Mouse (Mus musculus): Measurements from ENCODE around the gene Stip1. TPM values are rescaled to one million over a fixed set of nuclear protein-coding genes. Genes with fewer than 3 reads are reported as not detected.

The Stip1 gene
- polyA plus RNA-seq, 1 experiment from 2014 or later, result 315 TPM

- Histone ChIP-seq H3K9ac (replicated peaks) (peak overlapping the region; percentile 97), H3K9me3 (no peaks in the 10 kb centered on the region), H3K27me3 (no peaks in the 10 kb centered on the region), H3K4me2 (replicated peaks) (peak overlapping the region; percentile 86), H3K4me1 (peaks cover 31% of the 10 kb centered on the region), H3K36me3 (peaks cover 18% of the 10 kb centered on the region), H3K27ac (replicated peaks) (peak overlapping the region; percentile 92), H3K4me3 (peak overlapping the region; percentile 82)
- no peak; the same call in 1 of the 2 replicates for ATAC-seq (ENCODE audit: low FRiP score, low read depth)
- WGBS, result 2% methylated on average over 35 of the region's 35 CpGs
These were observed 563 bp downstream of the Stip1 start for GRCm38 (mm10) chr19:7039088-7039720.

- no peaks in the 10 kb centered on the region for H3K9me3 ChIP-seq
- H3K4me3 ChIP-seq, result no peak overlapping the region
- no peak for ATAC-seq (ENCODE audit: low FRiP score, low read depth)
- no peak overlapping the region for H3K27ac ChIP-seq (replicated peaks)
- no peak overlapping the region for H3K4me2 ChIP-seq (replicated peaks)
- no peak overlapping the region for H3K9ac ChIP-seq (replicated peaks)
- peaks cover 23% of the 10 kb centered on the region for H3K4me1 ChIP-seq
- H3K36me3 ChIP-seq, result peaks cover 69% of the 10 kb centered on the region
- H3K27me3 ChIP-seq, result no peaks in the 10 kb centered on the region
- WGBS, result 93% methylated on average over 5 of the region's 5 CpGs
These were observed 5.8 kb downstream of the Stip1 start for GRCm38 (mm10) chr19:7034006-7034405.

- Histone ChIP-seq H3K4me1 (no peaks in the 10 kb centered on the region), H3K36me3 (peaks cover 97% of the 10 kb centered on the region), H3K27ac (replicated peaks) (no peak overlapping the region), H3K4me3 (no peak overlapping the region), H3K9me3 (no peaks in the 10 kb centered on the region), H3K9ac (replicated peaks) (no peak overlapping the region), H3K4me2 (replicated peaks) (no peak overlapping the region), H3K27me3 (no peaks in the 10 kb centered on the region)
- WGBS, result 93% methylated on average over 5 of the region's 5 CpGs
- no peak for ATAC-seq (ENCODE audit: low FRiP score, low read depth)
These were observed 10.2 kb downstream of the Stip1 start for GRCm38 (mm10) chr19:7029531-7029930.

GRCm38 (mm10) chr19:7020224-7020641 lies 19.5 kb downstream of the Stip1 start:
- Histone ChIP-seq H3K27ac (replicated peaks) (no peak overlapping the region), H3K36me3 (peaks cover 80% of the 10 kb centered on the region), H3K9ac (replicated peaks) (no peak overlapping the region), H3K4me1 (no peaks in the 10 kb centered on the region), H3K4me3 (no peak overlapping the region), H3K27me3 (no peaks in the 10 kb centered on the region), H3K9me3 (no peaks in the 10 kb centered on the region), H3K4me2 (replicated peaks) (no peak overlapping the region)
- no peak for ATAC-seq (ENCODE audit: low FRiP score, low read depth)
- 43% methylated on average over 3 of the region's 3 CpGs for WGBS

GRCm38 (mm10) chr19:7019191-7019590 lies 20.6 kb downstream of the Stip1 start, which contains the start of gene Fermt3:
TSS of gene Fermt3 (minus strand) at chr19:7019469.
- WGBS, result 91% methylated on average over 5 of the region's 5 CpGs
- H3K4me2 ChIP-seq (replicated peaks), result no peak within 1 kb of the TSS
- H3K36me3 ChIP-seq, result peaks cover 76% of the 10 kb centered on the region
- no peaks in the 10 kb centered on the region for H3K9me3 ChIP-seq
- H3K4me1 ChIP-seq, result no peaks in the 10 kb centered on the region
- no peak within 1 kb of the TSS for H3K27ac ChIP-seq (replicated peaks)
- H3K4me3 ChIP-seq, result no peak within 1 kb of the TSS
- H3K27me3 ChIP-seq, result no peaks in the 10 kb centered on the region
- no peak for ATAC-seq (ENCODE audit: low FRiP score, low read depth)
- H3K9ac ChIP-seq (replicated peaks), result no peak within 1 kb of the TSS

- 92% methylated on average over 11 of the region's 11 CpGs for WGBS
- Histone ChIP-seq H3K9ac (replicated peaks) (no peak overlapping the region), H3K27me3 (no peaks in the 10 kb centered on the region), H3K9me3 (no peaks in the 10 kb centered on the region), H3K4me2 (replicated peaks) (no peak overlapping the region), H3K27ac (replicated peaks) (no peak overlapping the region), H3K36me3 (peaks cover 77% of the 10 kb centered on the region), H3K4me1 (no peaks in the 10 kb centered on the region), H3K4me3 (no peak overlapping the region)
- no peak for ATAC-seq (ENCODE audit: low FRiP score, low read depth)
These were observed 21.2 kb downstream of the Stip1 start for GRCm38 (mm10) chr19:7018546-7018945.

- Histone ChIP-seq H3K27me3 (no peaks in the 10 kb centered on the region), H3K9me3 (no peaks in the 10 kb centered on the region), H3K9ac (replicated peaks) (no peak overlapping the region; the same call in 1 of the 2 replicates), H3K4me2 (replicated peaks) (no peak overlapping the region), H3K27ac (replicated peaks) (no peak overlapping the region), H3K4me3 (no peak overlapping the region), H3K36me3 (peaks cover 73% of the 10 kb centered on the region), H3K4me1 (no peaks in the 10 kb centered on the region)
- WGBS, result 83% methylated on average over 12 of the region's 12 CpGs
- ATAC-seq (ENCODE audit: low FRiP score, low read depth), result no peak
These were observed 22.0 kb downstream of the Stip1 start for GRCm38 (mm10) chr19:7017541-7018457.

GRCm38 (mm10) chr19:7014481-7015135 lies 25.2 kb downstream of the Stip1 start:
- H3K27ac ChIP-seq (replicated peaks), result no peak overlapping the region
- H3K4me2 ChIP-seq (replicated peaks), result no peak overlapping the region
- WGBS, result 94% methylated on average over 20 of the region's 20 CpGs
- ATAC-seq (ENCODE audit: low FRiP score, low read depth), result no peak
- no peaks in the 10 kb centered on the region for H3K9me3 ChIP-seq
- no peaks in the 10 kb centered on the region for H3K27me3 ChIP-seq
- H3K4me1 ChIP-seq, result no peaks in the 10 kb centered on the region
- peaks cover 41% of the 10 kb centered on the region for H3K36me3 ChIP-seq
- H3K4me3 ChIP-seq, result no peak overlapping the region
- H3K9ac ChIP-seq (replicated peaks), result no peak overlapping the region

- no peak for ATAC-seq (ENCODE audit: low FRiP score, low read depth)
- 93% methylated on average over 9 of the region's 9 CpGs for WGBS
These were observed 25.8 kb downstream of the Stip1 start for GRCm38 (mm10) chr19:7013984-7014383.

GRCm38 (mm10) chr19:7012426-7012825 lies 27.3 kb downstream of the Stip1 start:
- Histone ChIP-seq H3K9me3 (no peaks in the 10 kb centered on the region), H3K9ac (replicated peaks) (no peak overlapping the region), H3K36me3 (peaks cover 20% of the 10 kb centered on the region), H3K27ac (replicated peaks) (no peak overlapping the region), H3K27me3 (no peaks in the 10 kb centered on the region), H3K4me2 (replicated peaks) (no peak overlapping the region), H3K4me3 (no peak overlapping the region), H3K4me1 (no peaks in the 10 kb centered on the region)
- ATAC-seq (ENCODE audit: low FRiP score, low read depth), result no peak
- WGBS, result 82% methylated on average over 4 of the region's 4 CpGs

More at GRCm38 (mm10) chr19:7013984-7014383, 25.8 kb downstream of the Stip1 start:
- no peaks in the 10 kb centered on the region for H3K4me1 ChIP-seq
- H3K27ac ChIP-seq (replicated peaks), result no peak overlapping the region
- H3K9me3 ChIP-seq, result no peaks in the 10 kb centered on the region
- H3K9ac ChIP-seq (replicated peaks), result no peak overlapping the region
- H3K4me2 ChIP-seq (replicated peaks), result no peak overlapping the region
- H3K4me3 ChIP-seq, result no peak overlapping the region
- H3K36me3 ChIP-seq, result peaks cover 35% of the 10 kb centered on the region
- H3K27me3 ChIP-seq, result no peaks in the 10 kb centered on the region

GRCm38 (mm10) chr19:7006892-7007593 lies 32.7 kb downstream of the Stip1 start:
- Histone ChIP-seq H3K36me3 (no peaks in the 10 kb centered on the region), H3K9ac (replicated peaks) (no peak overlapping the region), H3K4me3 (no peak overlapping the region), H3K9me3 (no peaks in the 10 kb centered on the region), H3K27ac (replicated peaks) (no peak overlapping the region), H3K4me2 (replicated peaks) (no peak overlapping the region), H3K4me1 (no peaks in the 10 kb centered on the region), H3K27me3 (no peaks in the 10 kb centered on the region)
- 91% methylated on average over 9 of the region's 9 CpGs for WGBS
- no peak for ATAC-seq (ENCODE audit: low FRiP score, low read depth)
